Mouse (Mus musculus): ENCODE results near the gene Tbca.

DNA sequence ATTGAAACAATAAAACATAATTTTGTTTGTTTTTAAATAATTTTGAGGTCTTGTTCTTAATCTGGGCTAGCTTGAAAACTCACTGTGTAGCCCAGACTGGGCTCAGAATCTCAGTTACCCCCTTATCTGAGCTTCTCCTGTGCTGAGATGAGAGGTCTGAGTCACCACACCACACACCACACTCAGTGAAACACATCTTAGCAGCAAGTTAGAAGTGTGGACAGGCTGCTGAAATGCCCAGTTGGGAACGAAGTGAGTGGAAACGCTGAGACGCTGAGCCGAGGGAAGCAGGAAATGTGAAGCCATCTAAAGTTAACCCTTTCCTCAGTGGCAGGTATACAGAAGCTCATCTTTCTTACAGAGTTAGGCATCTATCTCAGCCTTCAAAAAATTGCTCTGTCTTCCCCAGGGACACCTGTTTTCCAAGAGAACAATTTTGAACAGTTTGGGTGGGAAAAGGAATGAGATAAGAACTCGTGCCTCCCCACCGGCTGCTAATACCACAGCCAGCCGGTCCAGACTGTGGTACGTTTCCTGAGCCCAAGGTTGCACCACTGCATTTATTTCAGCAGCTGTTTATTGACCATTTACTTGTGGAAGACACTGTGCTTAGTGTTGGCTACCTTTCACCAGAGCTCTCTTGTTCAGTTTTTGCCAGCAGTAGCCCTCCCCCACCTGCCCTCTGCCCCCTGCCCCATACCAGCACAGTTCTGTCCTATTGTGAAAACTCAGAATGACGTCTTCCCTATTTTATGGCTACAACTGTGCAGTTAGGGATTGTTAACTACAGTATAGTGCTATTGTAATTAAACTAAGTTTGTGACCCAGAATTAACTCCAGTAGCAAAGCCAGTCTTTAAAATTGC is 17.8 kb downstream of the Tbca start:
- TF ChIP-seq CTCF (IDR thresholded peaks at IDR 0.05; ENCODE audit: control insufficient read depth, insufficient read depth, insufficient read length) = no peak
- TF ChIP-seq USF1 (IDR thresholded peaks at IDR 0.05; ENCODE audit: low read depth) = no peak

Data from C2C12 (cell line).